Mouse (Mus musculus) cerebellum, adult 2 months (tissue): ENCODE data around the gene Brix1.

Experiments used
- CTCF ChIP-seq: fragments of 200-500 bp; IDR thresholded peaks from 2 replicates; pipeline ENCODE4 v1.5.1; 2011; ENCODE audit warnings: low read depth, mild to moderate bottlenecking, control low read depth, low read length, moderate library complexity, borderline replicate concordance; ENCODE audit not compliant: insufficient read depth
- POLR2A ChIP-seq: fragments of 200-500 bp; IDR thresholded peaks from 2 replicates; pipeline ENCODE4 v1.6.1; 2011; ENCODE audit warnings: low read length, control low read depth, borderline replicate concordance; ENCODE audit not compliant: insufficient read depth

- TF ChIP-seq POLR2A, result no peak
- TF ChIP-seq CTCF, result no peak
These were observed 655 bp upstream of the Brix1 start for GRCm38 (mm10) chr15:10486365-10486839.
